Mouse (Mus musculus) CH12.LX (cell line): ENCODE measurements around the gene Trit1. TPM values are rescaled to one million over a fixed set of nuclear protein-coding genes. Genes with fewer than 3 reads are reported as not detected.

Source experiments
- DNase-seq: peaks from one replicate; pipeline ENCODE4 v3.0.0-alpha.2; 2013; ENCODE audit errors: extremely low read depth
- H3K27ac ChIP-seq: 2 replicates; pipeline ENCODE4 v1.5.1; 2012; ENCODE audit warnings: low read depth, mild to moderate bottlenecking, control low read depth, moderate library complexity; ENCODE audit not compliant: insufficient read depth
- H3K27me3 ChIP-seq: replicated peaks from 2 replicates; pipeline ENCODE3; 2012; ENCODE audit warnings: inconsistent platforms
- H3K36me3 ChIP-seq, 2 experiments: replicated peaks in 1 of 2; 2 replicates each; pipeline versions ENCODE3 to v1.6.1; 2012; ENCODE audit warnings: inconsistent platforms in 1 of 2, low read length in 1 of 2, mild to moderate bottlenecking in 1 of 2, mixed read lengths in 1 of 2, moderate library complexity in 1 of 2; ENCODE audit not compliant: control insufficient read depth in 1 of 2, insufficient read depth in 1 of 2
- H3K4me1 ChIP-seq, 2 experiments: 2 replicates each; pipeline ENCODE4 v1.6.1; 2012; ENCODE audit warnings: inconsistent platforms in 1 of 2, moderate library complexity in 1 of 2; ENCODE audit not compliant: insufficient read depth in 2 of 2, control insufficient read depth in 1 of 2
- H3K4me2 ChIP-seq: 2 replicates; pipeline ENCODE4 v1.6.1; 2012; ENCODE audit warnings: low read depth, mild to moderate bottlenecking, control low read depth; ENCODE audit not compliant: poor library complexity, insufficient read depth, severe bottlenecking
- H3K4me3 ChIP-seq, 3 experiments: fragments of 150-350 bp in 1 of 3; sonication (generic) in 1 of 3; replicated peaks in 1 of 3; 2 replicates each; pipeline versions ENCODE3 to v1.5.1; 2011 to 2012; ENCODE audit warnings: low read depth in 2 of 3, low read length in 2 of 3, mild to moderate bottlenecking in 2 of 3, moderate library complexity in 2 of 3, control low read depth in 1 of 3, improper control_type of control experiment in 1 of 3, inconsistent platforms in 1 of 3, mixed read lengths in 1 of 3; ENCODE audit not compliant: poor library complexity in 1 of 3
- H3K79me2 ChIP-seq: replicated peaks from 2 replicates; pipeline ENCODE4 v1.6.1; 2012; ENCODE audit warnings: mild to moderate bottlenecking, moderate library complexity; ENCODE audit not compliant: control insufficient read depth, poor library complexity, insufficient read depth, severe bottlenecking; ENCODE audit errors: extremely low read depth
- H3K9ac ChIP-seq: 2 replicates; pipeline ENCODE4 v1.6.1; 2012; ENCODE audit warnings: low read depth, mild to moderate bottlenecking, control low read depth, moderate library complexity; ENCODE audit not compliant: insufficient read depth
- H3K9me3 ChIP-seq: replicated peaks from 2 replicates; pipeline ENCODE3; 2012; ENCODE audit warnings: low read length, inconsistent platforms, mixed read lengths
- CHD1 ChIP-seq: IDR thresholded peaks from 2 replicates; pipeline ENCODE4 v1.6.1; 2012; ENCODE audit warnings: low read depth, low read length, improper control_type of control experiment, inconsistent platforms
- CHD2 ChIP-seq: IDR thresholded peaks from 2 replicates; pipeline ENCODE4 v1.6.1; 2011; ENCODE audit warnings: low read length, improper control_type of control experiment
- CTCF ChIP-seq, 2 experiments: IDR thresholded peaks in 1 of 2; conservative IDR thresholded peaks in 1 of 2; 2 replicates each; pipeline ENCODE4 v1.5.1; 2011 to 2012; ENCODE audit warnings: low read depth in 2 of 2, low read length in 2 of 2, improper control_type of control experiment in 1 of 2, inconsistent platforms in 1 of 2, mild to moderate bottlenecking in 1 of 2, moderate library complexity in 1 of 2
- E2F4 ChIP-seq: IDR thresholded peaks from 2 replicates; pipeline ENCODE4 v1.6.1; 2011; ENCODE audit warnings: low read depth, low read length, improper control_type of control experiment; ENCODE audit not compliant: insufficient replicate concordance
- ELF1 ChIP-seq: IDR thresholded peaks from 2 replicates; pipeline ENCODE4 v1.6.1; 2014; ENCODE audit warnings: low read depth, mild to moderate bottlenecking, inconsistent platforms, low read length, improper control_type of control experiment
- EP300 ChIP-seq: IDR thresholded peaks from 2 replicates; pipeline ENCODE4 v1.6.1; 2011; ENCODE audit warnings: low read length, improper control_type of control experiment
- JUN ChIP-seq: IDR thresholded peaks from 2 replicates; pipeline ENCODE4 v1.6.1; 2011; ENCODE audit warnings: low read depth, mild to moderate bottlenecking, low read length, improper control_type of control experiment, moderate library complexity; ENCODE audit not compliant: insufficient read depth
- JUND ChIP-seq: conservative IDR thresholded peaks from 2 replicates; pipeline ENCODE4 v1.6.1; 2011; ENCODE audit warnings: low read depth, low read length, improper control_type of control experiment
- KAT2A ChIP-seq: IDR thresholded peaks from 2 replicates; pipeline ENCODE4 v1.6.1; 2012; ENCODE audit warnings: low read length, improper control_type of control experiment, inconsistent platforms; ENCODE audit not compliant: insufficient replicate concordance
- MEF2A ChIP-seq: IDR thresholded peaks from 2 replicates; pipeline ENCODE4 v1.6.1; 2014; ENCODE audit warnings: low read depth, mild to moderate bottlenecking, inconsistent platforms, low read length, improper control_type of control experiment, borderline replicate concordance
- MXI1 ChIP-seq: IDR thresholded peaks from 2 replicates; pipeline ENCODE4 v1.6.1; 2011; ENCODE audit warnings: mild to moderate bottlenecking, low read depth, low read length, improper control_type of control experiment
- NELFE ChIP-seq: IDR thresholded peaks from 2 replicates; pipeline ENCODE4 v1.6.1; 2011; ENCODE audit warnings: low read depth, low read length, improper control_type of control experiment
- PAX5 ChIP-seq: IDR thresholded peaks from 2 replicates; pipeline ENCODE4 v1.6.1; 2012; ENCODE audit warnings: low read length, inconsistent platforms, mixed read lengths
- POLR2AphosphoS2 ChIP-seq: IDR thresholded peaks from 2 replicates; pipeline ENCODE4 v1.6.1; 2011; ENCODE audit warnings: low read depth, low read length, improper control_type of control experiment
- RCOR1 ChIP-seq: conservative IDR thresholded peaks from 2 replicates; pipeline ENCODE4 v1.6.1; 2012; ENCODE audit warnings: low read depth, mild to moderate bottlenecking, inconsistent platforms, low read length, improper control_type of control experiment
- SIN3A ChIP-seq: IDR thresholded peaks from 2 replicates; pipeline ENCODE4 v1.6.1; 2012; ENCODE audit warnings: low read length, improper control_type of control experiment, inconsistent platforms
- SMC3 ChIP-seq: IDR thresholded peaks from 2 replicates; pipeline ENCODE4 v1.6.1; 2011; ENCODE audit warnings: low read depth, low read length, improper control_type of control experiment
- TBP ChIP-seq: conservative IDR thresholded peaks from 2 replicates; pipeline ENCODE4 v1.6.1; 2011; ENCODE audit warnings: low read depth, low read length, improper control_type of control experiment
- TCF12 ChIP-seq: IDR thresholded peaks from 2 replicates; pipeline ENCODE4 v1.6.1; 2014; ENCODE audit warnings: low read depth, mild to moderate bottlenecking, inconsistent platforms, low read length, improper control_type of control experiment
- UBTF ChIP-seq: IDR thresholded peaks from 2 replicates; pipeline ENCODE4 v1.6.1; 2012; ENCODE audit warnings: low read depth, mild to moderate bottlenecking, inconsistent platforms, low read length, improper control_type of control experiment, moderate library complexity
- ZNF384 ChIP-seq: IDR thresholded peaks from 2 replicates; pipeline ENCODE4 v1.6.1; 2012; ENCODE audit warnings: low read depth, low read length, improper control_type of control experiment, inconsistent platforms
- dilution Hi-C: fragments of 300-500 bp; cut with MboI; formaldehyde crosslinking; loops from 2 replicates; pipeline ENCODE4 v1.14.3; 2020; ENCODE audit warnings: low sequenced_read_pairs; ENCODE audit not compliant: extremely low pct_unique_long_range_greater_than_20kb, extremely low pct_ligation_motif_present
- in situ Hi-C: fragments of 300-500 bp; cut with MboI; formaldehyde crosslinking; loops from 3 replicates; pipeline ENCODE4 v1.14.3; 2019; ENCODE audit warnings: low sequenced_read_pairs, low pct_ligation_motif_present, low pct_unique_long_range_greater_than_20kb, mixed read lengths
- polyA plus RNA-seq: library from polyadenylated mRNA; unstranded; fragments of >175 nt; gene quantifications from 2 replicates; pipeline ENCODE4 v1.2.1, GENCODE M21; 2012; ENCODE audit warnings: low read depth; ENCODE audit not compliant: insufficient read length
- total RNA-seq, 2 experiments: library from RNA; depleted of rRNA; stranded (reverse); fragments of 300-350 nt in 1 of 2; fragments of >200 nt in 1 of 2; gene quantifications; 2 replicates each; pipeline ENCODE4 v1.2.3; 2012 to 2014

Gene Trit1
- total and polyA plus RNA-seq, 3 experiments: 18.9 to 21.3 (median 19.8) TPM

GRCm38 (mm10) chr4:123057957-123058356 lies 41.6 kb downstream of the Trit1 start:
- Histone ChIP-seq H3K9me3 (no peaks in the 10 kb centered on the region), H3K79me2 (no peaks in the 10 kb centered on the region), H3K9ac (no peak overlapping the region), H3K36me3 (peaks cover 29 to 46% of the 10 kb centered on the region in 2 experiments), H3K4me3 (no peak overlapping the region), H3K27me3 (no peaks in the 10 kb centered on the region), H3K27ac (no peak overlapping the region), H3K4me2 (no peak overlapping the region), H3K4me1 (no peaks in the 10 kb centered on the region)
- dilution Hi-C loops: no loop called here
- TF ChIP-seq MEF2A (no peak), E2F4 (no peak), JUND (no peak), PAX5 (no peak), MXI1 (no peak), CHD2 (no peak), UBTF (no peak), CTCF (conservative IDR thresholded peaks at IDR 0.05 in 1 of 2, IDR thresholded peaks at IDR 0.05 in 1 of 2; ENCODE audit: low read depth in 2 of 2, low read length in 2 of 2) (no peak), SIN3A (no peak), JUN (no peak), RCOR1 (no peak), EP300 (no peak), TCF12 (no peak), ELF1 (no peak), TBP (no peak), POLR2AphosphoS2 (no peak), KAT2A (no peak)
- DNase-seq: no peak
- in situ Hi-C loops: no loop called here

- Histone ChIP-seq H3K27ac (no peak overlapping the region), H3K9ac (no peak overlapping the region), H3K36me3 (peaks cover 0 to 8% of the 10 kb centered on the region in 2 experiments), H3K4me2 (no peak overlapping the region), H3K27me3 (peaks cover 1% of the 10 kb centered on the region), H3K9me3 (no peaks in the 10 kb centered on the region), H3K4me1 (no peaks in the 10 kb centered on the region), H3K79me2 (no peaks in the 10 kb centered on the region), H3K4me3 (no peak overlapping the region)
- TF ChIP-seq CHD1 (no peak), ZNF384 (no peak), E2F4 (no peak), CHD2 (no peak), NELFE (no peak), POLR2AphosphoS2 (no peak), SMC3 (no peak)
- dilution Hi-C loops (no loop called here), in situ Hi-C loops (no loop called here)
- DNase-seq: no peak
These were observed 45.3 kb downstream of the Trit1 start for GRCm38 (mm10) chr4:123061744-123062143.
